Mouse (Mus musculus) right cerebral cortex, postnatal 4 days (tissue): ENCODE measurements around the gene Mmp17.

Source experiments
- DNase-seq: peaks from one replicate; pipeline ENCODE4 v3.0.0-alpha.2; 2022

Mmp17 gene

GRCm38 (mm10) chr5:129583761-129584582 is at the start of gene Mmp17:
TSS of gene Mmp17 (plus strand) at chr5:129584169.
- peak; percentile 88 for DNase-seq

- DNase-seq, result no peak
Observed at GRCm38 (mm10) chr5:129534500-129534899, 49.5 kb upstream of the Mmp17 start.

- no peak for DNase-seq
Observed at GRCm38 (mm10) chr5:129535021-129535420, 48.9 kb upstream of the Mmp17 start.

- DNase-seq, result no peak
Observed at GRCm38 (mm10) chr5:129535431-129535830, 48.5 kb upstream of the Mmp17 start.

GRCm38 (mm10) chr5:129538826-129539225 is 45.1 kb upstream of the Mmp17 start:
- no peak for DNase-seq

GRCm38 (mm10) chr5:129542236-129542635 is 41.7 kb upstream of the Mmp17 start:
- no peak for DNase-seq

GRCm38 (mm10) chr5:129545787-129546186 is 38.2 kb upstream of the Mmp17 start:
- DNase-seq, result peak; percentile 46

GRCm38 (mm10) chr5:129549716-129550115 is 34.3 kb upstream of the Mmp17 start:
- no peak for DNase-seq

- DNase-seq, result no peak
Observed at GRCm38 (mm10) chr5:129550790-129551189, 33.2 kb upstream of the Mmp17 start.

GRCm38 (mm10) chr5:129551991-129552390 is 32.0 kb upstream of the Mmp17 start:
- DNase-seq, result no peak

- DNase-seq, result no peak
Observed at GRCm38 (mm10) chr5:129553642-129554041, 30.3 kb upstream of the Mmp17 start.

GRCm38 (mm10) chr5:129558591-129558990 is 25.4 kb upstream of the Mmp17 start:
- no peak for DNase-seq

GRCm38 (mm10) chr5:129559283-129559682 is 24.7 kb upstream of the Mmp17 start:
- DNase-seq, result no peak

- no peak for DNase-seq
Observed at GRCm38 (mm10) chr5:129562342-129562741, 21.6 kb upstream of the Mmp17 start.

GRCm38 (mm10) chr5:129568596-129568995 is 15.4 kb upstream of the Mmp17 start:
- no peak for DNase-seq

- DNase-seq, result no peak
Observed at GRCm38 (mm10) chr5:129578201-129578600, 5.8 kb upstream of the Mmp17 start.

- DNase-seq, result no peak
Observed at GRCm38 (mm10) chr5:129580046-129580445, 3.9 kb upstream of the Mmp17 start.

- no peak for DNase-seq
Observed at GRCm38 (mm10) chr5:129580572-129580971, 3.4 kb upstream of the Mmp17 start.

GRCm38 (mm10) chr5:129581015-129581414 is 3.0 kb upstream of the Mmp17 start:
- no peak for DNase-seq

GRCm38 (mm10) chr5:129583331-129583730 is 638 bp upstream of the Mmp17 start:
- DNase-seq, result peak; percentile 56

- peak; percentile 64 for DNase-seq
Observed at GRCm38 (mm10) chr5:129584583-129585541, 893 bp downstream of the Mmp17 start.

- peak; percentile 94 for DNase-seq
Observed at GRCm38 (mm10) chr5:129586016-129586415, 2.0 kb downstream of the Mmp17 start.

GRCm38 (mm10) chr5:129586471-129586870 is 2.5 kb downstream of the Mmp17 start:
- no peak for DNase-seq

- no peak for DNase-seq
Observed at GRCm38 (mm10) chr5:129590915-129591314, 6.9 kb downstream of the Mmp17 start.
